Mouse (Mus musculus) layer of hippocampus, adult 9-11 months (tissue): ENCODE results near the gene Itga7.
"Not testable (repeated sequence)": the region's sequence is repeated elsewhere in the genome, so short reads cannot be mapped to it uniquely, and the experiment has no call there.

Experiments used
- DNase-seq: peaks from one replicate; pipeline ENCODE4 v3.0.0; 2022

Gene Itga7

GRCm38 (mm10) chr10:128937756-128938390 is 4.3 kb downstream of the Itga7 start:
- no peak for DNase-seq

- DNase-seq, result peak; percentile 32
These were observed 4.8 kb downstream of the Itga7 start for GRCm38 (mm10) chr10:128938457-128938856.

GRCm38 (mm10) chr10:128938974-128939373 is 5.4 kb downstream of the Itga7 start:
- no peak for DNase-seq

GRCm38 (mm10) chr10:128940475-128941061 is 7.0 kb downstream of the Itga7 start:
- no peak for DNase-seq

GRCm38 (mm10) chr10:128945675-128946074 is 12.1 kb downstream of the Itga7 start:
- no peak for DNase-seq

- DNase-seq, result no peak
These were observed 13.9 kb downstream of the Itga7 start for GRCm38 (mm10) chr10:128947496-128947895.

GRCm38 (mm10) chr10:128950208-128950887 is 16.7 kb downstream of the Itga7 start:
- DNase-seq, result no peak

- no peak for DNase-seq
These were observed 24.7 kb downstream of the Itga7 start for GRCm38 (mm10) chr10:128958340-128958739.

GRCm38 (mm10) chr10:128960142-128960541 is 26.5 kb downstream of the Itga7 start:
- no peak for DNase-seq

- DNase-seq, result peak; percentile 47
These were observed 27.3 kb downstream of the Itga7 start, which contains the start of gene Mettl7b for GRCm38 (mm10) chr10:128960590-128961584. TSS of gene Mettl7b (minus strand) at chr10:128960988.

GRCm38 (mm10) chr10:128964961-128965360 is 31.3 kb downstream of the Itga7 start:
- DNase-seq, result no peak

GRCm38 (mm10) chr10:128965871-128966270 is 32.3 kb downstream of the Itga7 start:
- no peak for DNase-seq

GRCm38 (mm10) chr10:128968341-128968749 is 34.7 kb downstream of the Itga7 start:
- DNase-seq, result no peak

GRCm38 (mm10) chr10:128970740-128971250 is 37.2 kb downstream of the Itga7 start:
- no peak for DNase-seq

- no peak for DNase-seq
These were observed 39.2 kb downstream of the Itga7 start for GRCm38 (mm10) chr10:128972841-128973240.

GRCm38 (mm10) chr10:128976395-128976794 is 42.8 kb downstream of the Itga7 start:
- DNase-seq, result no peak

- peak; percentile 57 for DNase-seq
These were observed 44.0 kb downstream of the Itga7 start for GRCm38 (mm10) chr10:128977522-128978114.

- DNase-seq, result no peak
These were observed 47.2 kb downstream of the Itga7 start for GRCm38 (mm10) chr10:128980644-128981365.

GRCm38 (mm10) chr10:128989131-128989530 is 55.5 kb downstream of the Itga7 start, which contains the start of gene Olfr9:
TSS of gene Olfr9 (plus strand) at chr10:128989431.
- not testable (repeated sequence) for DNase-seq

GRCm38 (mm10) chr10:128990129-128990850 is 56.7 kb downstream of the Itga7 start:
- DNase-seq, result not testable (repeated sequence)

- DNase-seq, result no peak
These were observed 57.4 kb downstream of the Itga7 start for GRCm38 (mm10) chr10:128990994-128991393.
